ENCODE assay signal across 8 mouse cellular contexts in the genomic region with DNA sequence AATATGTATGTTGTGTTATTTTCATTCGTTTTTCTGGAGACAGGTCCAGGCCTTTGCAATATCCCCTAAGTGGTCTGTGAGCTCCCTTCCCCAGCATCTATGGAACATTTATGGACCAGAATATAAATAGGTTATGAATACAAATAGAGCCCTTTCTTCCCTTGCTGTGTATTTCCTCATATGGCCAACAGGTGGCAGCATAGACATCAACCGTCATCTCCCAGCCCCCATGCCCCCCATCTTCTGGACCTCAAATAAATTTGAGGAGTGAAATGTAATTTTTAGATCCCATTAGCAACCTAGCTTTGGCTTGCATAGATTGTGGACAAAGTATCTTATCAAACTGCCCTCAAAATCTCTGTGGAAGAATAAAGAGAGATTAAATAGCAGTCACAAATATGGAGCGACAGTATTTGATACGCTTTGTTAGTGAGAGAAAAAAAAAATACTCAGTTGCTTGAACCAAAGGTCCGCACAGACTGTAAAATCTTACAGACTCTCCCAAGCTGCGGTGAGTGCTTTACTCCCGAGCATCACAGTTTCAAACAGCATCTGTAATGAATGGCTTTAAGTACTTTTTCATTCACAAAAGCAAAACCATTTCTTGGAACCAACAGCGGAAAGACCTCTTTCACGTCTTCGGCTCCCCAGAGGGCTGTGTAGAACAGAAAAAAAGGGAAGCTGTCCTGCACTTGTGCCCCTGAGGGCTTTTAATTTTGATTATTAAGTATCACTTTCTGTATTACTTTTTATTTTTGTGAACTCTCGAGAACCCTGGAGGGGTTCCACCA.
DNase-seq lines count a peak whose midpoint lies in the region; ATAC-seq lines count a peak whose summit lies in the region.

No protein-coding gene starts in this region.

- H3K4me3 ChIP-seq in hindbrain, embryonic 11.5 days (ENCODE audit: low read depth, low read length), result no peak overlapping the region
- no peak overlapping the region for H3K4me3 ChIP-seq in hindbrain, embryonic 12.5 days
- H3K4me3 ChIP-seq in embryonic facial prominence, embryonic 10.5 days, result no peak overlapping the region

- no peak overlapping the region for H3K4me2 ChIP-seq in hindbrain, embryonic 11.5 days (replicated peaks; ENCODE audit: low read depth, low read length)
- no peak overlapping the region for H3K4me2 ChIP-seq in hindbrain, embryonic 12.5 days (replicated peaks)

- ATAC-seq in hindbrain, embryonic 11.5 days (ENCODE audit: low FRiP score), result no peak
- no peak for ATAC-seq in hindbrain, embryonic 12.5 days (ENCODE audit: low FRiP score)

- H3K36me3 ChIP-seq in hindbrain, embryonic 11.5 days (ENCODE audit: control insufficient read depth, insufficient read depth, low read length), result no peaks in the 10 kb centered on the region
- no peaks in the 10 kb centered on the region for H3K36me3 ChIP-seq in hindbrain, embryonic 12.5 days
- H3K36me3 ChIP-seq in embryonic facial prominence, embryonic 10.5 days (replicated peaks), result no peaks in the 10 kb centered on the region

- no peaks in the 10 kb centered on the region for H3K4me1 ChIP-seq in hindbrain, embryonic 11.5 days (replicated peaks; ENCODE audit: control insufficient read depth, insufficient read depth, low read length)
- no peaks in the 10 kb centered on the region; the same call in 1 of the 2 replicates for H3K4me1 ChIP-seq in hindbrain, embryonic 12.5 days
- peaks cover 8% of the 10 kb centered on the region; the same call in 1 of the 2 replicates for H3K4me1 ChIP-seq in embryonic facial prominence, embryonic 10.5 days

- WGBS in hindbrain, embryonic 11.5 days, result 64% methylated on average over 11 of the region's 11 CpGs
- WGBS in hindbrain, embryonic 12.5 days, result 60% methylated on average over 11 of the region's 11 CpGs
- 73% methylated on average over 11 of the region's 11 CpGs for WGBS in embryonic facial prominence, embryonic 10.5 days

- peaks cover 4% of the 10 kb centered on the region; the same call in 1 of the 2 replicates for H3K27me3 ChIP-seq in hindbrain, embryonic 11.5 days (ENCODE audit: control insufficient read depth, insufficient read depth, low read length)
- H3K27me3 ChIP-seq in hindbrain, embryonic 12.5 days, result peaks cover 6% of the 10 kb centered on the region
- H3K27me3 ChIP-seq in embryonic facial prominence, embryonic 10.5 days (replicated peaks; ENCODE audit: low read depth, poor library complexity, severe bottlenecking), result 0 out of 2 replicates have a peak, but pooled peaks cover 5% of the 10 kb centered on the region

- H3K27ac ChIP-seq in hindbrain, embryonic 11.5 days (ENCODE audit: low read depth, low read length), result no peak overlapping the region
- no peak overlapping the region for H3K27ac ChIP-seq in hindbrain, embryonic 12.5 days
- no peak overlapping the region for H3K27ac ChIP-seq in embryonic facial prominence, embryonic 10.5 days (replicated peaks)

- no peaks in the 10 kb centered on the region for H3K9me3 ChIP-seq in hindbrain, embryonic 11.5 days (ENCODE audit: control insufficient read depth, low read length)
- no peaks in the 10 kb centered on the region for H3K9me3 ChIP-seq in hindbrain, embryonic 12.5 days (replicated peaks)
- no peaks in the 10 kb centered on the region for H3K9me3 ChIP-seq in embryonic facial prominence, embryonic 10.5 days

- H3K9ac ChIP-seq in hindbrain, embryonic 11.5 days (ENCODE audit: low read depth, low read length), result no peak overlapping the region
- no peak overlapping the region for H3K9ac ChIP-seq in hindbrain, embryonic 12.5 days

- peak; percentile 42 for DNase-seq in hindbrain, embryonic 11.5 days (ENCODE audit: low spot score)
- DNase-seq in A20 (ENCODE audit: low read depth, low spot score), result peak; percentile 84
- peak; percentile 56 for DNase-seq in NIH3T3 (ENCODE audit: low read depth)
- DNase-seq in lung, postnatal 14 days, result peak; percentile 32
- no peak for DNase-seq in embryonic facial prominence, embryonic 10.5 days (ENCODE audit: low spot score)
- DNase-seq in layer of hippocampus, adult 8-10 months (ENCODE audit: low spot score in 2 of 2), result no peak
- no peak for DNase-seq in adrenal gland, adult 2 months

Comparison
In these comparisons a context has a peak if more than half of its experiments do, and no peak if none do; other contexts are left out.
1. DNase-seq: peak in hindbrain, embryonic 11.5 days (single experiment), A20 (single experiment), NIH3T3 (single experiment) and lung, postnatal 14 days (single experiment); none in embryonic facial prominence, embryonic 10.5 days (single experiment), layer of hippocampus, adult 8-10 months (0 of 2) and adrenal gland, adult 2 months (single experiment).